Mouse (Mus musculus) embryonic facial prominence, embryonic 11.5 days (tissue): ENCODE measurements around the gene Gm45799. TPM values are rescaled to one million over a fixed set of nuclear protein-coding genes. Genes with fewer than 3 reads are reported as not detected.
A peak's percentile ranks its signal among the peaks of the same experiment; 100 is the strongest.

Source experiments
- ATAC-seq: fragments of 200-750 bp; cut with Nextera tagmentation; replicated peaks from 2 replicates; pipeline ENCODE4 v1.8.0; 2017; ENCODE audit warnings: low read depth; ENCODE audit not compliant: insufficient number of reproducible peaks, low FRiP score, low TSS enrichment
- DNase-seq: peaks from one replicate; pipeline ENCODE4 v3.0.0-alpha.2; 2015; ENCODE audit warnings: low spot score
- H3K27ac ChIP-seq: fragments of 300-500 bp; sonication (generic); replicated peaks from 2 replicates; pipeline ENCODE4 v1.5.1; 2014; ENCODE audit warnings: mild to moderate bottlenecking, low read depth, low read length, control low read depth
- H3K27me3 ChIP-seq: fragments of 300-500 bp; sonication (generic); 2 replicates; pipeline ENCODE4 v1.6.1; 2014; ENCODE audit warnings: mild to moderate bottlenecking, low read length, moderate library complexity, mixed read lengths; ENCODE audit not compliant: control insufficient read depth, insufficient read depth
- H3K36me3 ChIP-seq: fragments of 300-500 bp; sonication (generic); replicated peaks from 2 replicates; pipeline ENCODE4 v1.6.1; 2014; ENCODE audit warnings: low read depth, mild to moderate bottlenecking, low read length, moderate library complexity, mixed read lengths; ENCODE audit not compliant: control insufficient read depth, insufficient read depth
- H3K4me1 ChIP-seq: fragments of 300-500 bp; sonication (generic); 2 replicates; pipeline ENCODE4 v1.6.1; 2014; ENCODE audit warnings: low read length, mixed read lengths; ENCODE audit not compliant: control insufficient read depth, insufficient read depth
- H3K4me2 ChIP-seq: fragments of 300-500 bp; sonication (generic); 2 replicates; pipeline ENCODE4 v1.6.1; 2014; ENCODE audit warnings: low read depth, mild to moderate bottlenecking, control low read depth, low read length, moderate library complexity
- H3K4me3 ChIP-seq: fragments of 300-500 bp; sonication (generic); 2 replicates; pipeline ENCODE4 v1.5.1; 2014; ENCODE audit warnings: low read depth, low read length, control low read depth
- H3K9ac ChIP-seq: fragments of 300-500 bp; sonication (generic); replicated peaks from 2 replicates; pipeline ENCODE4 v1.6.1; 2014; ENCODE audit warnings: mild to moderate bottlenecking, control low read depth, low read length
- H3K9me3 ChIP-seq: fragments of 300-500 bp; sonication (generic); replicated peaks from 2 replicates; pipeline ENCODE4 v1.6.1; 2016; ENCODE audit warnings: mild to moderate bottlenecking, low read length, inconsistent platforms, mixed read lengths; ENCODE audit not compliant: control insufficient read depth
- WGBS: fragments of 180-500 bp; shearing (Covaris S2); extraction: QIAGEN DNeasy Blood & Tissue Kit; methylation state at CpG from one replicate; pipeline ENCODE4 v1.1.7; 2014; 5-methylcytosine and 5-hydroxymethylcytosine counted together
- polyA plus RNA-seq: library from polyadenylated mRNA; unstranded; fragments of >200 nt; fragmentation: Nextera tagmentation; extraction: Ambion mirVana; gene quantifications from 2 replicates; pipeline ENCODE4 v1.2.1, GENCODE M21; 2014

Gene Gm45799
- polyA plus RNA-seq, 1 experiment from 2014 or later: 7.7 TPM

DNA sequence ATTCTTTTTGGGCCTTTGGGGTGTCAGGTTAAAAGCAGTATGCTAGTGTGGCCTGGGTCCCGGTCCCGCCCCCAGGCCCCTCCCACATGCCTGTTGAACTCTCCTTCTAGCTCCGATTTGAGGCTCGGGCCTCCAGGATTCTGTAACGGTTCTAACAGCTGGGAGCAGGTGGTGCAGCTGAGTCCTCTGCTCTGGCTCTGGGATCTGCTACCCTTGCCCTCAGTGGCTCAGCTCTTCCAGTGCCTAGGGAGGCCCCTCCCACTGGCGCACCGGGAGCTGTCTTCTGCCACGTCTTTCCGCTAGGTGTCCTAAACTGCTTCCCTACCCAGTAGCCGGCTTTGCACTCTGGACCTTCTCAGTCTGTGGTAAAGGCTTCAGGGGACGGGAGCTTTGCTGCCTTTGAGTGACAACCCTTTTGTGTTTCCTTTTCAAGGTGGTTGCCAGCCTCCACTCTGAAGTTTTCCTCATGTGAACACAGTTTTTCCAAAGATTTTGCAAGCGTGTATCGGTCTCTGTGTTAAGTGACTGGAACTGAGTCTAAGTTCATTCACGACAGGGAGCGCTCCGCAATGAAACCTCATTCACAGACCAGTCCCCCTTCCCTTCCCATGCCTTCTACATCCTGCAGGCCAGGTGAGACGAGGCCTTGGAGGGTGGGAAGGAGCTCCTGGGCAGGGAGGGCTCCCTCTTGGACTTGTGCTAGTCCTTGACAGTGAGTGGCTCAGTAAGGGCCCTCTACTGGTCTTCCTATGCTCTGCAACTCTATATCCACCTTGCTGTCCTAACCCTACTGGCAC, 10.5 kb downstream of the Gm45799 start, which contains the start of gene Dnhd1:
TSS of gene Dnhd1 (plus strand) at position 189 of the 797 bp plus-strand sequence.
- ATAC-seq: peak; percentile 90
- no peaks in the 10 kb centered on the region for H3K4me1 ChIP-seq
- peak; percentile 82 for DNase-seq
- peak within 1 kb of the TSS; percentile 67 for H3K4me2 ChIP-seq
- WGBS: 3% methylated on average over 17 of the region's 17 CpGs
- no peaks in the 10 kb centered on the region for H3K36me3 ChIP-seq
- H3K27me3 ChIP-seq: no peaks in the 10 kb centered on the region
- no peaks in the 10 kb centered on the region for H3K9me3 ChIP-seq
- H3K27ac ChIP-seq: no peak within 1 kb of the TSS
- H3K4me3 ChIP-seq: peak within 1 kb of the TSS; percentile 30
- H3K9ac ChIP-seq: peak within 1 kb of the TSS; percentile 39

DNA sequence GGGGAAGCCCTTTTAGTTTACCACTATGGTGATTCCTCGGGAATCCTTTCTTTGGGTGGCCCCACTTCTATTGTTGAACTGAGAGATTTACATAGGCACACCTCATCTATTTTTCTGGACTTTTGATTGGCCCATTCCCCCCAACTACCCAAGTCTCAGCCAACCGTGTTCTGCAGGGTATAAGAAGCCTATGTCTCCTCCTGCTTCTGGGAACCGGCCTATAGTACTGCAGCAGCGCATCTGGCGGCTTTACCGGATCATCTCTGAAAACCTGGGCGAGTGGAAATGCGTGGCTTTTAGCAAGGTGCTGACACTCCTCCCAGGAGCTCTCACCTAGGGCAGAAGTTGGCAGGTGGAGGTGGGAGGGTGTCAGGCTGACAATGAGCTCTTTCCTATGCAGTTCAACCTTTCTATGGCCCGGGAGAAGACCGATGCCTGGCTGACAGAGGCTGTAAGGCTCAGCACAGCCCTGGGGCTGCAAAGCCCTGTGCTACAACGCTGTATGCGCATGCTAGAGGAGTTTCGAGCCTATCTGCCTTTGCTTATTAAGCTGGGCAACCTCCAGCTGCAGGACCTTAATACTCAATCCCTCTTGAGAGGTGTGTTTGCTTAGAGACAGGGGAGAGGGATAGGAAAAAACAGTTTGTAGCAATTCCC, 45.3 kb downstream of the Gm45799 start:
- H3K9ac ChIP-seq: no peak overlapping the region
- H3K36me3 ChIP-seq: no peaks in the 10 kb centered on the region
- ATAC-seq (no peak), DNase-seq (peak; percentile 40)
- H3K4me3 ChIP-seq: no peak overlapping the region
- H3K27me3 ChIP-seq: no peaks in the 10 kb centered on the region
- no peaks in the 10 kb centered on the region for H3K4me1 ChIP-seq
- no peaks in the 10 kb centered on the region for H3K9me3 ChIP-seq
- H3K27ac ChIP-seq: no peak overlapping the region
- WGBS: 11% methylated on average over 13 of the region's 13 CpGs
- H3K4me2 ChIP-seq: peak overlapping the region; percentile 19; the same call in 1 of the 2 replicates

DNA sequence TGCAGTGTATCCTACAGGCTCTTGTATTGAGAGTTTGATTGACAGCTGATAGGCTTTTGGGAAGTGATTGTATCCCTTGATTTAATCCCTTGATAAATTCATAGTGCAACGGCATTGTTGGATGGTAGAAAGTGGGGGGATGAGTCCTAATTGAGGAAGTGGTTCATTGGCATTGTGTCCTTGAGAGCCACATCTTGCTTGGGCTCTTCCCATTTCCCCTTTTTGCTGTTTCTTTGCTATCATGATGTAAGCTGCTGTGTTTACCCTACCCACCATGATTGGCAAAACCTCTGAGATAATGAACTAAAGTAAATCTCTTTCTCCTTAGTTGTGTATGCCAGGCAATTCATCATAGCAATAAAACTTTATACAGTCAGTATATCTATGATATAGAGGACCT, 50.5 kb downstream of the Gm45799 start:
- 67% methylated on average over 1 of the region's 1 CpGs for whole genome bisulfite sequencing
- ATAC-seq (no peak), DNase-seq (no peak)
- H3K27me3 ChIP-seq: no peaks in the 10 kb centered on the region
- no peak overlapping the region for H3K9ac ChIP-seq
- H3K9me3 ChIP-seq: no peaks in the 10 kb centered on the region
- no peak overlapping the region for H3K4me2 ChIP-seq
- H3K36me3 ChIP-seq: no peaks in the 10 kb centered on the region
- H3K4me3 ChIP-seq: no peak overlapping the region
- H3K27ac ChIP-seq: no peak overlapping the region
- no peaks in the 10 kb centered on the region for H3K4me1 ChIP-seq

DNA sequence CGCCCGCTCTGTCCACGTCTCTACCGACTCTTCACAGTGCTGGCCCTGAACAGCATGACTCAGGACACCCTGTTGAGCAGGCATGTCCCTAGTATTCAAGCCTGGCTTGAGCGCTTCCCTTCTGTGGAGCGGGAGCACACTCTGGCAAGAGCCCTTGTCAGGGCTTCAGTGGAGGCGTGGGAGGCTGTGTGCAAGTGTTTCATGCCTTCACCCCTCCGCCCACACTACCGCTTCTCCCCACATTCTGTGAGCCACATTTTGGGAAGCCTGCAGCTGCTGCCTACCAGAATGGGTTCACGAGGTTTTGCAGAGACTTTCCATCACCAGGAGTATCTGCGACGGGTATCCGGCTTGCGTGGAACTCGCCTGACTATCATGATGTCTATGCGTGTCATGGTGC, 62.8 kb downstream of the Gm45799 start:
- no peak for DNase-seq
- Histone ChIP-seq H3K4me3 (no peak overlapping the region), H3K9ac (no peak overlapping the region), H3K27me3 (no peaks in the 10 kb centered on the region), H3K27ac (no peak overlapping the region), H3K4me1 (no peaks in the 10 kb centered on the region), H3K9me3 (no peaks in the 10 kb centered on the region), H3K36me3 (no peaks in the 10 kb centered on the region), H3K4me2 (no peak overlapping the region)
- ATAC-seq: no peak
- 86% methylated on average over 16 of the region's 16 CpGs for WGBS

DNA sequence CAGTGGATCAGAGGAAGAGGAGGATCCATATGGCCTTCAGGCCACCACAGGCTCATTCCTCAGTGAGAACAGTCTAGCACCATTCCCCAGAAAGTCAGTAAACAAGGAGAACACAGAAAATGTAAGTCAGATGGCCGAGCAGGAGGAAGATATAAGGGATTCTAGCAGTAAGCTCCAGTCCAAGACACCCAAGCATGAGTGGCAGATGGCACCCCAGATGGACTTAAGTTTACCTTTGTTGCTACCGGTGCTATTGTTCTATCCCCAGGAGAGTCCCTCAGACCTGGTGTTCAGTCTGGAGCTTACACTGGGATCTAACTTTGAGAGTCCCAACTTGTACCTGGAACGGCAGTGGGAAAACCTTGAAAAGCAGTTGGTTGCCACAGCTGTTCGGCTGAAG, 63.5 kb downstream of the Gm45799 start:
- Histone ChIP-seq H3K27me3 (no peaks in the 10 kb centered on the region), H3K4me1 (no peaks in the 10 kb centered on the region), H3K9ac (no peak overlapping the region), H3K4me2 (no peak overlapping the region), H3K9me3 (no peaks in the 10 kb centered on the region), H3K36me3 (no peaks in the 10 kb centered on the region), H3K27ac (no peak overlapping the region), H3K4me3 (no peak overlapping the region)
- 89% methylated on average over 4 of the region's 4 CpGs for WGBS
- no peak for DNase-seq
- ATAC-seq: no peak

DNA sequence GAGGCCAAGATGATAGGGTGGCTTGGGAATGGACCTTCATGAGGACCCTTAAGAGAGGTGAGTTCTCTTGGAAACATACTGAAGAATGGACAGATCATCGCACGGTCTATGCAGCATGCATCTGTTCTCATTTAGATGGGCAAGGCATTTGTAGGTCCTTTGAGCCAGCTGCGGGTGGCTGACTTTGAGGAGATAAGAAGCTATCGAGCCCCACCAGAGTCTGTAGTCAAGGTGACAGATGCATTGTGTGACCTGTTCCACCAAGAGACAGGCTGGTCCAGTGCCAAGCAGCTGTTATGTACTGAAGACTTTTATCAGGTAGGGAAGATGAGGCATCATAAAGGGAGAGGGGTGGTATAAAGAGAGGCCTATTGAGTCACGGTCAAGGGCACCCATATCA, 68.4 kb downstream of the Gm45799 start:
- no peak for DNase-seq
- H3K27ac ChIP-seq: no peak overlapping the region
- H3K9me3 ChIP-seq: no peaks in the 10 kb centered on the region
- H3K27me3 ChIP-seq: no peaks in the 10 kb centered on the region
- no peak overlapping the region for H3K9ac ChIP-seq
- ATAC-seq: no peak
- no peak overlapping the region for H3K4me3 ChIP-seq
- no peaks in the 10 kb centered on the region for H3K36me3 ChIP-seq
- H3K4me1 ChIP-seq: no peaks in the 10 kb centered on the region
- H3K4me2 ChIP-seq: no peak overlapping the region
- 92% methylated on average over 5 of the region's 5 CpGs for WGBS

DNA sequence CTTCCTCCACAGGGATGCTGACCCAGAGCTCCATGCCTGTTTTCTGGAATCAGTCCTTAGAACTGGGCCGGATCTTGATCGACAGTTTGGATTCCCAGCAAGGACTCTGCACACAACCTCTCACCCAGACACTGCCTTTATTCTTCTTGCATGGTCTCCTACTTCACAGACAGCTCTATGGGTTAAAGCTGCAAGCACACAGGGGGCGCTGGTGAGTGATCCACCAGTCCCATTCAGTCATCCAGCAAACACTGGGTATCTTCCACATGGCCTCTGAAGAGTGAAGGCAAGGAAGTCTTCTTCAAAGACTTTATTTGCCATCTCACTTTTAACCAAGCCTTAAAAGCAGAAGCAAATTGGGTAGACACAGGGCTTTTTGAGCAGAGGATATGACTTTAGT, 75.0 kb downstream of the Gm45799 start:
- WGBS: 55% methylated on average over 3 of the region's 3 CpGs
- Histone ChIP-seq H3K4me1 (no peaks in the 10 kb centered on the region), H3K36me3 (no peaks in the 10 kb centered on the region), H3K9ac (no peak overlapping the region), H3K27me3 (no peaks in the 10 kb centered on the region), H3K4me3 (no peak overlapping the region), H3K4me2 (no peak overlapping the region), H3K27ac (no peak overlapping the region), H3K9me3 (no peaks in the 10 kb centered on the region)
- DNase-seq (no peak), ATAC-seq (no peak)

DNA sequence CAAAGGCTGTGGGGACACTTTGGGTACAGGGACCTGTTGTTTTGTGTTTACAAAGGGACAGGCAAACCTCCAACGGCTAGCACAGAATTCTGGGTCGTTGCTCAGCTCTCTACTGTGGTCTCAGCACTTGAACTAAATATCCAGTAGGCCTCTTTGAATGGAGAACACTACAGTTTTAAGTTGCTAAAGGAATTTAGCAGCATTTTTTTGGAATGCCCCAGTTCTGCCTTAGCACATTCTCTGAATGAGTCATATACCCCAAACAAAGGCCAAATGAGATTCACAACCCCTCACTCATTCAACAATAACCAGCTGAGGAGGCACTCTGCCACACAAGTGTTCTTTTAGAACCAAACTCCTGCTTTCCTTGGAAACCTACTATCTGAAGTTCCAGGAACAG, 81.6 kb downstream of the Gm45799 start:
- Histone ChIP-seq H3K4me1 (no peaks in the 10 kb centered on the region), H3K27ac (no peak overlapping the region), H3K4me3 (no peak overlapping the region), H3K9me3 (no peaks in the 10 kb centered on the region), H3K27me3 (no peaks in the 10 kb centered on the region), H3K4me2 (no peak overlapping the region), H3K9ac (no peak overlapping the region), H3K36me3 (no peaks in the 10 kb centered on the region)
- no peak for ATAC-seq
- 79% methylated on average over 2 of the region's 2 CpGs for WGBS
- DNase-seq: no peak
